Mouse (Mus musculus) kidney, adult 2 months (tissue): Measurements from ENCODE around the gene Ndufb10.
A peak's percentile ranks its signal among the peaks of the same experiment; 100 is the strongest.

ENCODE experiments used
- CTCF ChIP-seq: fragments of 200-500 bp; conservative IDR thresholded peaks from 2 replicates; pipeline ENCODE4 v1.5.1; 2011; ENCODE audit warnings: low read depth, mild to moderate bottlenecking, control low read depth, low read length, moderate library complexity, mixed read lengths; ENCODE audit not compliant: insufficient read depth, insufficient read length
- POLR2A ChIP-seq: fragments of 200-500 bp; IDR thresholded peaks from one replicate; pipeline ENCODE4 v1.6.1; 2011; ENCODE audit warnings: low read depth, low read length, control low read depth

DNA sequence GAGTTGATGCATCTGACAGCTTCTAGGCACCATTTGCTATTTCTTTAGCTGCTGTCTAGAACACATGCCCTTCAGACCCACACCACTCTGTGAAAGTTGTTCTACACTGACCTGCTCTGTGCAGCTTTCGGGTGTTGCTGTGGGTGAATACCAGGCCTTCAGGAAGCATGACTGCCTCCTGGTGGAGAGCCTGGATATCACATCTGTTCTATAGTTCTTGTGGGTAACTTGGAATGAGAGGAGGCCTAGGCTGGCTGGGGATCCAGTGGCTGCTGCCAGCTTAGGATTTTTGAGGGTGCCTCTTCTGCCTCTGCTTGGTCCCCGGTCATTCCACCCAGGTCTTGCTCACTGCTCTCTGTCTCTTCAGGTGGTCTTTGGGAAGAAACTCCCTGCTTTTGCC lies 48.1 kb downstream of the Ndufb10 start:
- peak; percentile 66 for TF ChIP-seq CTCF
- no peak for TF ChIP-seq POLR2A
